8 mouse cellular contexts compared by ENCODE assay signal in genomic region chr4:138453753-138454570, GRCm38 (mm10). TPM values are rescaled to one million over a fixed set of nuclear protein-coding genes. Genes with fewer than 3 reads are reported as not detected.
A peak's percentile ranks its signal among the peaks of the same experiment; 100 is the strongest.
DNase-seq lines count a peak whose midpoint lies in the region; ATAC-seq lines count a peak whose summit lies in the region.

TSS of gene Camk2n1 (plus strand) at chr4:138454314.

- DNase-seq in heart, adult 9 months (ENCODE audit: low spot score in 2 of 2): peak; percentile 87 to 88
- peak; percentile 90 to 93 for DNase-seq in kidney, adult 8-10 months
- peak; percentile 78 for DNase-seq in limb, embryonic 11.5 days (ENCODE audit: low spot score)
- DNase-seq in skeletal muscle tissue, adult 2 months (ENCODE audit: low read depth, low spot score): peak; percentile 72

- peak within 1 kb of the TSS; percentile 79 for H3K9ac ChIP-seq in embryonic facial prominence, embryonic 13.5 days
- peak within 1 kb of the TSS; percentile 77 for H3K9ac ChIP-seq in limb, embryonic 11.5 days (ENCODE audit: low read length)
- H3K9ac ChIP-seq in midbrain, embryonic 12.5 days (replicated peaks): peak within 1 kb of the TSS; percentile 99

- peak within 1 kb of the TSS; percentile 59 for H3K4me3 ChIP-seq in erythroblast, embryonic 14.5 days (replicated peaks)
- peak within 1 kb of the TSS; percentile 57 for H3K4me3 ChIP-seq in embryonic facial prominence, embryonic 13.5 days
- H3K4me3 ChIP-seq in limb, embryonic 11.5 days (ENCODE audit: low read depth, low read length): peak within 1 kb of the TSS; percentile 64
- peak within 1 kb of the TSS; percentile 93 for H3K4me3 ChIP-seq in midbrain, embryonic 12.5 days

- no peaks in the 10 kb centered on the region; the same call in 1 of the 2 replicates for H3K4me1 ChIP-seq in erythroblast, embryonic 14.5 days (ENCODE audit: control insufficient read depth)
- peaks cover 24% of the 10 kb centered on the region for H3K4me1 ChIP-seq in embryonic facial prominence, embryonic 13.5 days
- peaks cover 15% of the 10 kb centered on the region for H3K4me1 ChIP-seq in limb, embryonic 11.5 days (ENCODE audit: control insufficient read depth, insufficient read depth, low read length)
- peaks cover 49% of the 10 kb centered on the region for H3K4me1 ChIP-seq in midbrain, embryonic 12.5 days

- no peaks in the 10 kb centered on the region for H3K36me3 ChIP-seq in erythroblast, embryonic 14.5 days (ENCODE audit: control insufficient read depth)
- H3K36me3 ChIP-seq in embryonic facial prominence, embryonic 13.5 days: no peaks in the 10 kb centered on the region
- H3K36me3 ChIP-seq in limb, embryonic 11.5 days (ENCODE audit: control insufficient read depth, insufficient read depth, low read length): no peaks in the 10 kb centered on the region
- H3K36me3 ChIP-seq in midbrain, embryonic 12.5 days: no peaks in the 10 kb centered on the region

- H3K4me2 ChIP-seq in embryonic facial prominence, embryonic 13.5 days: peak within 1 kb of the TSS; percentile 90
- peak within 1 kb of the TSS; percentile 97 for H3K4me2 ChIP-seq in limb, embryonic 11.5 days (ENCODE audit: low read depth, severe bottlenecking)
- peak within 1 kb of the TSS; percentile 85 for H3K4me2 ChIP-seq in midbrain, embryonic 12.5 days (replicated peaks)

- peaks cover 91% of the 10 kb centered on the region for H3K27me3 ChIP-seq in erythroblast, embryonic 14.5 days (ENCODE audit: control insufficient read depth)
- H3K27me3 ChIP-seq in embryonic facial prominence, embryonic 13.5 days: peaks cover 78% of the 10 kb centered on the region
- peaks cover 31% of the 10 kb centered on the region for H3K27me3 ChIP-seq in limb, embryonic 11.5 days (ENCODE audit: control insufficient read depth, insufficient read depth, low read length)
- peaks cover 29% of the 10 kb centered on the region for H3K27me3 ChIP-seq in midbrain, embryonic 12.5 days

- H3K27ac ChIP-seq in embryonic facial prominence, embryonic 13.5 days: peak within 1 kb of the TSS; percentile 81
- peak within 1 kb of the TSS; percentile 30; the same call in 1 of the 2 replicates for H3K27ac ChIP-seq in limb, embryonic 11.5 days (replicated peaks; ENCODE audit: low read depth, low read length)
- peak within 1 kb of the TSS; percentile 97 for H3K27ac ChIP-seq in midbrain, embryonic 12.5 days (replicated peaks)

- H3K9me3 ChIP-seq in erythroblast, embryonic 14.5 days (ENCODE audit: control insufficient read depth, low read length): no peaks in the 10 kb centered on the region; the same call in 1 of the 2 replicates
- no peaks in the 10 kb centered on the region for H3K9me3 ChIP-seq in embryonic facial prominence, embryonic 13.5 days
- no peaks in the 10 kb centered on the region for H3K9me3 ChIP-seq in limb, embryonic 11.5 days (ENCODE audit: control insufficient read depth, low read length)
- H3K9me3 ChIP-seq in midbrain, embryonic 12.5 days: no peaks in the 10 kb centered on the region

- no peak for ATAC-seq in erythroblast, adult 5-6 weeks (replicated peaks; ENCODE audit: low FRiP score, poor library complexity, severe bottlenecking)
- ATAC-seq in embryonic facial prominence, embryonic 13.5 days (ENCODE audit: insufficient number of reproducible peaks, insufficient read depth, low FRiP score, low TSS enrichment, low read depth): peak; percentile 74
- peak; percentile 57; the same call in 1 of the 2 replicates for ATAC-seq in limb, embryonic 11.5 days (ENCODE audit: insufficient number of reproducible peaks, low FRiP score, low TSS enrichment, low read depth)
- ATAC-seq in midbrain, embryonic 12.5 days (ENCODE audit: low FRiP score, low read depth): peak; percentile 77

- 1% methylated on average over 58 of the region's 64 CpGs for WGBS in embryonic facial prominence, embryonic 13.5 days
- WGBS in limb, embryonic 11.5 days: under 1% methylated on average over 34 of the region's 64 CpGs
- under 1% methylated on average over 34 of the region's 64 CpGs for WGBS in midbrain, embryonic 12.5 days

RNA-seq across cellular contexts. Expression of gene Camk2n1, which starts in this region (rescaled TPM):
- polyA plus RNA-seq in erythroblast, embryonic 14.5 days (2012): 0.02 TPM in 2 replicates
- not detected in 2 replicates for total RNA-seq in erythroblast, adult 5-6 weeks (2015; ENCODE audit: low replicate concordance)
- not detected in 2 replicates for total RNA-seq in erythroblast, adult 5-6 weeks (2017; ENCODE audit: low replicate concordance)
- polyA plus RNA-seq in embryonic facial prominence, embryonic 13.5 days (2015; fragmentation: Nextera tagmentation; extraction: Ambion mirVana): 2.4 and 2.5 TPM in 2 replicates
- polyA plus RNA-seq in limb, embryonic 11.5 days (2014; fragmentation: Nextera tagmentation; extraction: Ambion mirVana): 0.99 and 1.0 TPM in 2 replicates
- polyA plus RNA-seq in midbrain, embryonic 12.5 days (2016; fragmentation: Nextera tagmentation; extraction: Ambion mirVana): 9.0 and 9.8 TPM in 2 replicates

Comparison
In these comparisons a context has a peak if more than half of its experiments do, and no peak if none do; other contexts are left out.
1. H3K27ac ChIP-seq: peak in every context shown above with its lines; median percentile 97 in midbrain, embryonic 12.5 days; 81 in embryonic facial prominence, embryonic 13.5 days; 30 in limb, embryonic 11.5 days.